Mouse (Mus musculus) stomach, embryonic 14.5 days (tissue): ENCODE data around the gene Hnrnpa3. TPM values are rescaled to one million over a fixed set of nuclear protein-coding genes. Genes with fewer than 3 reads are reported as not detected.

Experiments
- ATAC-seq: fragments of 200-750 bp; cut with Nextera tagmentation; 2 replicates; pipeline ENCODE4 v1.8.0; 2017; ENCODE audit warnings: low read depth, moderate TSS enrichment; ENCODE audit not compliant: insufficient number of reproducible peaks, insufficient read depth, low FRiP score
- H3K27ac ChIP-seq: fragments of 300-500 bp; sonication (generic); 2 replicates; pipeline ENCODE4 v1.5.1; 2014; ENCODE audit warnings: mild to moderate bottlenecking, low read length, moderate library complexity, mixed read lengths
- H3K27me3 ChIP-seq: fragments of 300-500 bp; sonication (generic); 2 replicates; pipeline ENCODE4 v1.6.1; 2014; ENCODE audit warnings: low read length, control low read depth, mixed read lengths; ENCODE audit not compliant: control insufficient read depth, insufficient read depth
- H3K36me3 ChIP-seq: fragments of 300-500 bp; sonication (generic); 2 replicates; pipeline ENCODE4 v1.6.1; 2014; ENCODE audit warnings: mild to moderate bottlenecking, control low read depth, low read length, moderate library complexity, mixed read lengths; ENCODE audit not compliant: control insufficient read depth, insufficient read depth
- H3K4me1 ChIP-seq: fragments of 300-500 bp; sonication (generic); 2 replicates; pipeline ENCODE4 v1.6.1; 2014; ENCODE audit warnings: low read length, control low read depth, mixed read lengths; ENCODE audit not compliant: control insufficient read depth, insufficient read depth
- H3K4me2 ChIP-seq: fragments of 300-500 bp; sonication (generic); replicated peaks from 2 replicates; pipeline ENCODE4 v1.6.1; 2014; ENCODE audit warnings: low read depth, low read length, control low read depth
- H3K4me3 ChIP-seq: fragments of 300-500 bp; sonication (generic); 2 replicates; pipeline ENCODE4 v1.5.1; 2014; ENCODE audit warnings: low read depth, low read length, control low read depth
- H3K9ac ChIP-seq: fragments of 300-500 bp; sonication (generic); replicated peaks from 2 replicates; pipeline ENCODE4 v1.6.1; 2014; ENCODE audit warnings: low read depth, mild to moderate bottlenecking, control low read depth, low read length, moderate library complexity, mixed read lengths
- H3K9me3 ChIP-seq: fragments of 300-500 bp; sonication (generic); 2 replicates; pipeline ENCODE4 v1.6.1; 2016; ENCODE audit warnings: low read depth, low read length, control low read depth; ENCODE audit not compliant: control insufficient read depth
- WGBS: fragments of 180-500 bp; shearing (Covaris S2); extraction: QIAGEN DNeasy Blood & Tissue Kit; methylation state at CpG from one replicate; pipeline ENCODE4 v1.1.7; 2014; 5-methylcytosine and 5-hydroxymethylcytosine counted together
- polyA plus RNA-seq: library from polyadenylated mRNA; unstranded; fragments of >200 nt; fragmentation: Nextera tagmentation; extraction: Ambion mirVana; gene quantifications from 2 replicates; pipeline ENCODE4 v1.2.1, GENCODE M21; 2014

Hnrnpa3 gene
- polyA plus RNA-seq, 1 experiment from 2014 or later = 247 TPM

DNA sequence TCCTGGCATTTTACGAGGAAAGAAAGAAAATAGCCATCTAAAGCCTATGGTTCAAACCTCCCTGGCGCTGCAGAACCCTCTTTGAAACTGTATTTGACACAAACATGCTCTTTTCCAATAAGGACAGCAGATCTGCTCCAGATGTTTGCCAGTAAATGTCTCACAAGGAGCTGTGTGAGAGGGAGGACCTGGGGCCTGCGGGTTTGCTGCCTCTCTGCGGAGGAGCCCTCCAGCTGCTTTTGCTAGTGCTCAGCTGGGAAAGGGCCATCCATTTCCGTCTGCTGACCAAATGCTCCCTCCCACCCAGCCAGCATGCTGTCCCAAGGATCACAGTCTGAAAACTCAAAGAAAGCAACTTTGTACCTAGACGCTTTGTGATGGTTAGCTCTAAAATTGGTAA, 40.3 kb upstream of the Hnrnpa3 start:
- H3K4me3 ChIP-seq = no peak overlapping the region
- H3K4me1 ChIP-seq = 0 out of 2 replicates have a peak, but pooled peaks cover 3% of the 10 kb centered on the region
- no peaks in the 10 kb centered on the region for H3K36me3 ChIP-seq
- peak overlapping the region; percentile 35; the same call in 1 of the 2 replicates for H3K27ac ChIP-seq
- no peak overlapping the region for H3K9ac ChIP-seq
- no peaks in the 10 kb centered on the region for H3K9me3 ChIP-seq
- no peak; the same call in 1 of the 2 replicates for ATAC-seq
- no peak overlapping the region for H3K4me2 ChIP-seq
- WGBS = 31% methylated on average over 6 of the region's 6 CpGs
- no peaks in the 10 kb centered on the region for H3K27me3 ChIP-seq

- H3K4me2 ChIP-seq = no peak overlapping the region
- ATAC-seq = no peak
- no peaks in the 10 kb centered on the region for H3K27me3 ChIP-seq
- H3K4me3 ChIP-seq = no peak overlapping the region
- no peaks in the 10 kb centered on the region for H3K9me3 ChIP-seq
- no peaks in the 10 kb centered on the region for H3K36me3 ChIP-seq
- no peak overlapping the region for H3K9ac ChIP-seq
- H3K27ac ChIP-seq = no peak overlapping the region
- 0 out of 2 replicates have a peak, but pooled peaks cover 3% of the 10 kb centered on the region for H3K4me1 ChIP-seq
- WGBS = 72% methylated on average over 14 of the region's 14 CpGs
Observed at GRCm38 (mm10) chr2:75621873-75622654, 37.0 kb upstream of the Hnrnpa3 start.

- 65% methylated on average over 3 of the region's 3 CpGs for WGBS
- no peak for ATAC-seq
- Histone ChIP-seq H3K36me3 (no peaks in the 10 kb centered on the region), H3K9me3 (no peaks in the 10 kb centered on the region), H3K4me3 (no peak overlapping the region), H3K27ac (no peak overlapping the region), H3K9ac (no peak overlapping the region), H3K27me3 (no peaks in the 10 kb centered on the region), H3K4me2 (no peak overlapping the region), H3K4me1 (no peaks in the 10 kb centered on the region)
Observed at GRCm38 (mm10) chr2:75625086-75625485, 34.0 kb upstream of the Hnrnpa3 start.

DNA sequence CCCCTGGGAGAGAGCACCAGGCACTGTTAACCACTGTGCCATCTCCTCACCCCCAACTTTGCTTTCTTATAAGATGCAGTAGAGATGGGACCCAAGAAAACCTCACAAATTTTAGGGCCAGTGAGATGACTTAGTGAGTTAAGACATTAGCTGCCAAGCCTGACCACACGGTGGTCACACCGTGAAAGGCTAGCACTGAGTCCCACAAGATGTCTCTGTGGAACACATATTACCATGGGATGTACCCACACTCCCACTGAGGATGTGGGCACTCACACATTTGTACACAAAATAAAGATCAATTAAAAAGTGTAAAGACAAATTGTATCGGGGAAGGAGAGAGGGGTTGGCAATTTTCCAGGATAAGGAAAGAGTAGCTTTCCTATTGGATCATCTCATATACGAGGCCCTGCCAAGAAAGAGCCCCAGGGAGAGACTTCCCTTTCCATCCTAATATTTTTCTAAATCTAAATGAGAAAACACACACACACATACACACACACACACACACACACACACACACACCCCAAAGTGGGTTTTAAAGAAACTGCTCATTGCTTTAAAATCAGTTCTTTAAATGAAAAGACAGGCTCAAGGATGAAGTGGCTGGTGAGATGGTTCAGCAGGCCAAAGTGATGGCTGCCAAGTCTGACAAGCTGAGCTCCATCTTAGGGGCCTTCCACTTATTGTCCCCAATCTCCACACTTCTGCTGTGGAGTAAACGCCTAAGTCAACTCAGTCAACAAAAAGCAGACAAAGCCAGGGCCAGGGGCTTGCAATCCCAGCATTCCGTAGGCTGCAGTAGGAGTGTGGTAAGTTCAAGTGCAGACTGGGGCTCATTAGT, 32.2 kb upstream of the Hnrnpa3 start:
- Histone ChIP-seq H3K36me3 (no peaks in the 10 kb centered on the region), H3K4me1 (no peaks in the 10 kb centered on the region), H3K27ac (no peak overlapping the region), H3K27me3 (no peaks in the 10 kb centered on the region), H3K9ac (no peak overlapping the region), H3K4me2 (no peak overlapping the region), H3K9me3 (no peaks in the 10 kb centered on the region), H3K4me3 (no peak overlapping the region)
- ATAC-seq = no peak
- WGBS = 71% methylated on average over 6 of the region's 6 CpGs

DNA sequence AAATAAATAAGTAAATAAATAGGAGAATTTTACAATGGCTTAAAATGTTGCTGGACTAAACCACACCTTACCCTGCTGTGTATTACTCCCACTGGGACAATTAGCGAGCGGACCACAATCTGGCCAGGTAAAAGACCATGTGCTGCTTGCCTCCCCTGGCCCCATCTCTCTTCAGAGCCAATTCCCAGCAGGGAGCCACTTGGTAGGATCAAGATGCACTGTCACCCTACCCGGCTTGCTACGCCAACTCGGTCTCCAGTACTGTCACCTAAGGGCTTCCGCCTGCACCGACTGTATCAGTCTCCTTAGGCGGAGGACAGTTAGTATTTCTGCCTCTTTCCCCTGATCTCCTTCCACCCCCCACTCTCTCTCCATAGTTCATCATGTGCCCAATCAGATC, 30.6 kb upstream of the Hnrnpa3 start:
- H3K9ac ChIP-seq = no peak overlapping the region
- no peak overlapping the region for H3K27ac ChIP-seq
- 89% methylated on average over 8 of the region's 8 CpGs for WGBS
- ATAC-seq = no peak
- H3K36me3 ChIP-seq = no peaks in the 10 kb centered on the region
- no peaks in the 10 kb centered on the region for H3K27me3 ChIP-seq
- H3K4me3 ChIP-seq = no peak overlapping the region
- no peak overlapping the region for H3K4me2 ChIP-seq
- H3K9me3 ChIP-seq = no peaks in the 10 kb centered on the region
- no peaks in the 10 kb centered on the region for H3K4me1 ChIP-seq

DNA sequence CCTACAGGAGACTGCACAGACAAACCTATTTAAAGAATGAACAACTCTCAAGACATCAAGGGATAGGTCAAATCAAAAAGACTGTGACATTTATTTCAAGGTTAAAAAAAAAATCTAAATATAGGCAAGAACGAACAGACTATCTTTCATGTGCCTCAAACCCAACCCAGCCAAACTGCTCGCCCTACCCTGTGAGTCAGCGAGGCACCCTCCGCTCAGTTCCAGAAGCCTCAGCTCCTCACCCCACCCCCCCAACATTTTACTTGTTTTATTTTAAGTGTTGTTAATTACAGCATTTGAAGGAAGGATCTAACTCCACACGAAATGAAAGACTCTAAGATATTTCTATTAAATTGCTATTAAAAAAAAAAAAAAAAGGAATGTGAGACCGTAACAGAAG, 27.6 kb upstream of the Hnrnpa3 start:
- no peak for ATAC-seq
- WGBS = 75% methylated on average over 6 of the region's 6 CpGs
- no peak overlapping the region for H3K27ac ChIP-seq

DNA sequence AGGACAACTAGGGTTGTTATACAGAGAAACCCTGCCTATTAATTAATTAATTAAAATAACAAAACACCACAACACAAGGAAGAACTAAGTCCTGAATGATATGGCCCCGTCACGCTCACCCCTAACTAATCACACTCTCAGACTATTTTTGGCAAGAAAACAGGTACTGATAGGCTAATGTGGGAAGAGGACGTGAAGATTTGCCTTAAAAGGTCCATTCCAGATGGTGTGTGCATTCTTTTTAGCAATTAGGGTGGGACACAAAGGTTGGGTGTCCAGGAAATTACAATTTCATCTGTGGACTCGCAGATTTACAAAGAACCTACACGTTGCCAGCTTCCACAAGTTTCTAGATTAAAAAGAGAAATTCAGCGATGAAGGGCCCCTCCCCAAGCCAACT, 27.0 kb upstream of the Hnrnpa3 start:
- Histone ChIP-seq H3K4me2 (no peak overlapping the region), H3K9me3 (no peaks in the 10 kb centered on the region), H3K4me1 (no peaks in the 10 kb centered on the region), H3K9ac (no peak overlapping the region), H3K27me3 (no peaks in the 10 kb centered on the region), H3K27ac (no peak overlapping the region), H3K36me3 (no peaks in the 10 kb centered on the region), H3K4me3 (no peak overlapping the region)
- ATAC-seq = no peak
- 82% methylated on average over 6 of the region's 6 CpGs for WGBS

More for the DNA sequence above, 27.6 kb upstream of the Hnrnpa3 start:
- H3K4me1 ChIP-seq = no peaks in the 10 kb centered on the region
- no peak overlapping the region for H3K9ac ChIP-seq
- H3K9me3 ChIP-seq = no peaks in the 10 kb centered on the region
- no peaks in the 10 kb centered on the region for H3K36me3 ChIP-seq
- no peaks in the 10 kb centered on the region for H3K27me3 ChIP-seq
- H3K4me3 ChIP-seq = no peak overlapping the region
- no peak overlapping the region for H3K4me2 ChIP-seq

GRCm38 (mm10) chr2:75632721-75633181, 26.3 kb upstream of the Hnrnpa3 start:
- no peak overlapping the region for H3K4me3 ChIP-seq
- H3K27ac ChIP-seq = no peak overlapping the region
- H3K4me1 ChIP-seq = no peaks in the 10 kb centered on the region
- no peak for ATAC-seq
- H3K9ac ChIP-seq = no peak overlapping the region
- no peaks in the 10 kb centered on the region for H3K36me3 ChIP-seq
- WGBS = 79% methylated on average over 12 of the region's 12 CpGs
- H3K9me3 ChIP-seq = no peaks in the 10 kb centered on the region
- no peaks in the 10 kb centered on the region for H3K27me3 ChIP-seq
- H3K4me2 ChIP-seq = no peak overlapping the region
